Mouse (Mus musculus): ENCODE data around the gene Slc6a5. TPM values are rescaled to one million over a fixed set of nuclear protein-coding genes. Genes with fewer than 3 reads are reported as not detected.

Gene Slc6a5
- polyA plus RNA-seq, 1 experiment, result not detected

DNA sequence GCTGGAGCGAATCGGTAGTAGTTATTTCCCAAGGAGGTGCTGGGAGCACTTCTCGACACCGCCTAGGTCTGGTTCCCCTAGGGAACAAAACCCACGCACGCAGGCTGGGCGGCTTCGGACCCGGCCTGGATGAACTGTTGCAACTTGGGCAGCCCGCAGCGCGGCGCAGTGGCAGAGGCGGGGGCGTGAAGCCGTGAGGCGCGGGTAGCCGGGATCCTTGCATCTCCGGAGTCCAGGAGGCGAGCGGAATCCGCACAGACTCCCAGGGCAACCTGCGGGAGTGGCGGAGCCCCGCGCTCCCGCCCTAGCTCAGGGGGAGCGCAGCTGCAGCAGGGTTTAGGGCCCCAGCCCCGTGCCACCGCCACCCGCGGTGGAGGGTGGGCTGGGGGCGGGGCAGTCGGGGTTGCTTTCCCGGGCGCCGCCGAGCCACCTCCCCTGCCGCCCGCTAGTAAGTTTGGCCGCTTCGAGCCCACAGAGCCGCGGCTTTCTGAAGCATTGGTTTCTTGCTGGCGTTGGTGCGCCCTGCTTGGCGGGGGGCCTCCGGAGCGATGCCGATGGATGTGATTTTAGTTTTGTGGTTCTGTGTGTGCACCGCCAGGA, 65.0 kb downstream of the Slc6a5 start, which contains the start of gene Nell1:
TSS of gene Nell1 (plus strand) at position 24 of the 600 bp plus-strand sequence.
- no peak for TF ChIP-seq MYOD1 (IDR thresholded peaks at IDR 0.05; ENCODE audit: control insufficient read depth in 1 of 3, insufficient read length in 2 of 3, low read depth in 2 of 3)
- Histone ChIP-seq H3ac (ENCODE audit: control insufficient read depth, insufficient read length) (no peak within 1 kb of the TSS), H3K27me3 (ENCODE audit: control insufficient read depth, insufficient read depth, insufficient read length) (peaks cover 34% of the 10 kb centered on the region), H3K79me2 (ENCODE audit: control insufficient read depth, insufficient read depth) (no peaks in the 10 kb centered on the region), H3K4me2 (ENCODE audit: low read depth) (no peak within 1 kb of the TSS), H3K4me3 (no peak within 1 kb of the TSS), H3K36me3 (ENCODE audit: control insufficient read depth, insufficient read depth) (no peaks in the 10 kb centered on the region)

DNA sequence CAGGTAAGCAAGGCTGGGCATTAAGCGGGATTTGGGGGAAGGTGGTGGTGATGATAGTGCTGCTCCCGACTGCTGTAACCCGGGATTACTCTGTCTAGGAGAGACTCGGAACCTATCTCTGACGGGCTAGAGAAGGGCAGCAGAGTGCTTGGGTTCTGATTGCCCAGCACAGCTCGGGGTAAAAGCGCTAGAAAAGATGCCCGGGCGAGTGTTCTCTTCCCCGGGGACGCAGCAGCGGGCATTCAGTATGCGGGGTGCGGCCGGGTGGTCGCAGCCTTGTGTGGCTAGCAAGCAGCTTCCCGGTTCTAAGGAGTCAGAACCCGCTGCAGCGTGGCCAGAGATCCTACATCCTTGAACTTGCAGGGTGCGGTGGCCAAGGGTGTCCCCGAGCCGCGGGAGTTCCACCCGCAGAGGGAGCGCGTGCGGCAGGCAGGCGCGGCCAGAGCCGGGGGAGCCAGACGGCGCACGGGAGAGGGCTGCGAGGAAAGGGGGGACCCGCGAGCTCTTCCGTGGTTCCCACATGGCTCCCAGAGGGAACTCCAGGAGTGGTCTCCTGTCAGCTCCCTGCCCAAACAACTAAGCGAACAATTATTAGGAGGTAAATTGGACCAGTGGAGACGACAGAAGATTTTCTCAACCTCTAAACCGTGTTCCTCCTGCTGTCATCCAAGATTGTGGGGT, 65.6 kb downstream of the Slc6a5 start:
- no peak for TF ChIP-seq TCF3 (IDR thresholded peaks at IDR 0.05; ENCODE audit: insufficient read length, low read depth)
- TF ChIP-seq POLR2A (IDR thresholded peaks at IDR 0.05; ENCODE audit: insufficient read length, low read depth), result no peak
- TF ChIP-seq SRF (IDR thresholded peaks at IDR 0.05; ENCODE audit: control insufficient read depth, insufficient read length, low read depth), result no peak
- no peak for TF ChIP-seq REST (IDR thresholded peaks at IDR 0.05; ENCODE audit: insufficient read depth, insufficient read length)
- H3K36me3 ChIP-seq (ENCODE audit: control insufficient read depth, insufficient read depth), result no peaks in the 10 kb centered on the region
- H3K4me2 ChIP-seq (ENCODE audit: low read depth), result no peak overlapping the region
- H3ac ChIP-seq (ENCODE audit: control insufficient read depth, insufficient read length), result no peak overlapping the region
- H3K79me2 ChIP-seq (ENCODE audit: control insufficient read depth, insufficient read depth), result no peaks in the 10 kb centered on the region
- H3K4me3 ChIP-seq, result no peak overlapping the region
- H3K27me3 ChIP-seq (ENCODE audit: control insufficient read depth, insufficient read depth, insufficient read length), result peaks cover 34% of the 10 kb centered on the region

DNA sequence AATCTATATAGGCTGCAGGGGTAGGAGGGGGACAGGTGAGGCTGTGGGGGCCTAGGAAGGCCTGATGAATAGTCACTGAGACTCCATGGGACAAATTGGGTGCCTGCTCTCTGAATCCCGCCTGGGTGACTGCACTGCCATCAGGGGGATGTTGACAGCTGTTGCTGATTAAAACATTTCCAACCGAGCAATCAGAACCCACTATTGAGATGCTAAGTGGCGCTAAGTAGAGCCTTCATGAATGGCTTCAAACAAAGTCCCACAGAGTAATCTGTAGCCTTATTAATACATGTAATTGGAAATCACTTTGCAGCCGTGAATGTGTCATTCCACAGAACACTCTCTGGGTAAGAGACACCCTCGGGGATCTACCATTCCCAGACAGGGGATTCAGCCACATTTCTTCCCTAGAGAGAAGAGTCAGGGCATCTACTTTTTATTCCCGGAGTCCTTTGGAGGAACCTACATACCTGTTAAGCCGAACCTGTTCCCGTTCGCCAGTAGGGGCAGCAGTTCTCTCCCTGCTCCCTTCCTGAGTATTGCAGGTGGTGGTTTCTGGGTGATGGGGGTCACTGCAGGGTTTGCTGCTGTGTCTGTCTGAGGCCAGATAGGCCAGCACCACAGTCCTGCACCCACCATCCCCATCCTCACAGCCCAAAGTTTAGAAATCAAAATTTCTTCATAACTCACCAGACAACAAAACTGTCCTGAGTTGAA, 71.7 kb downstream of the Slc6a5 start:
- Histone ChIP-seq H3K4me3 (no peak overlapping the region), H3K27me3 (ENCODE audit: control insufficient read depth, insufficient read depth, insufficient read length) (peaks cover 1% of the 10 kb centered on the region), H3K36me3 (ENCODE audit: control insufficient read depth, insufficient read depth) (no peaks in the 10 kb centered on the region), H3ac (ENCODE audit: control insufficient read depth, insufficient read length) (no peak overlapping the region), H3K4me2 (ENCODE audit: low read depth) (no peak overlapping the region), H3K79me2 (ENCODE audit: control insufficient read depth, insufficient read depth) (no peaks in the 10 kb centered on the region)
- TF ChIP-seq CEBPB (IDR thresholded peaks at IDR 0.05; ENCODE audit: insufficient read depth, poor library complexity, severe bottlenecking) (no peak), POLR2AphosphoS2 (IDR thresholded peaks at IDR 0.05; ENCODE audit: insufficient read length, low read depth) (no peak), REST (IDR thresholded peaks at IDR 0.05; ENCODE audit: insufficient read depth, insufficient read length) (no peak)

DNA sequence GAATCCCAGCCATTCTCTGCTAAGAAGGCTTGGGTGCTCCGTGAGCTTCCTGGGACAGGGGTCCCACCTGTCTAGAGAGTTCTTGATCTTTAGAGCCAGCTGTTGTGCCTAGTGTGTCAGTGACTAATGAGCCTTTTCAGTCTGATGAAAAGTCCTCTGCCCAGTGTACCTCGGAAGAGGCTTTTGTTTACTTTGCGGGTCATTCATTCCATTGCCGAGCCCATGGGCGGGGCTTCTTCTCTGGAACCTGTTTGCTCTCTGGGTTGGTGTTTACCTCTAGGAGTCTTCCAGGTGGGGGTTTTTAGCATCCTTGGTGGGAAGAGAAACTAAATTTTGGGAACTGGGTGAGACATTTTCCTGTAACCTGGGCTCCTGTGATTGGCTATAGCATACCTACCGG, 74.8 kb downstream of the Slc6a5 start:
- no peaks in the 10 kb centered on the region for H3K79me2 ChIP-seq (ENCODE audit: control insufficient read depth, insufficient read depth)
- no peak overlapping the region for H3K4me2 ChIP-seq (ENCODE audit: low read depth)
- no peak for TF ChIP-seq USF1 (IDR thresholded peaks at IDR 0.05; ENCODE audit: low read depth)
- no peak for TF ChIP-seq POLR2AphosphoS2 (IDR thresholded peaks at IDR 0.05; ENCODE audit: insufficient read length, low read depth)
- no peak for TF ChIP-seq TCF3 (IDR thresholded peaks at IDR 0.05; ENCODE audit: insufficient read length, low read depth)
- no peak for TF ChIP-seq CEBPB (IDR thresholded peaks at IDR 0.05; ENCODE audit: insufficient read depth, poor library complexity, severe bottlenecking)
- no peak for TF ChIP-seq E2F4 (IDR thresholded peaks at IDR 0.05; ENCODE audit: insufficient read depth)
- TF ChIP-seq REST (IDR thresholded peaks at IDR 0.05; ENCODE audit: insufficient read depth, insufficient read length), result no peak
- TF ChIP-seq TCF12 (IDR thresholded peaks at IDR 0.05; ENCODE audit: insufficient read depth, poor library complexity, severe bottlenecking), result no peak
- TF ChIP-seq POLR2A (IDR thresholded peaks at IDR 0.05; ENCODE audit: insufficient read length, low read depth), result no peak
- no peak for TF ChIP-seq MYOD1 (IDR thresholded peaks at IDR 0.05; ENCODE audit: control insufficient read depth in 1 of 3, insufficient read length in 2 of 3, low read depth in 2 of 3)
- TF ChIP-seq SRF (IDR thresholded peaks at IDR 0.05; ENCODE audit: control insufficient read depth, insufficient read length, low read depth), result no peak
- TF ChIP-seq MYOG (IDR thresholded peaks at IDR 0.05; ENCODE audit: control insufficient read depth in 1 of 3, insufficient read depth in 1 of 3, insufficient read length in 2 of 3, low read depth in 2 of 3), result no peak
- TF ChIP-seq MAX (IDR thresholded peaks at IDR 0.05; ENCODE audit: low read depth), result no peak
- no peak overlapping the region for H3K4me3 ChIP-seq
- H3ac ChIP-seq (ENCODE audit: control insufficient read depth, insufficient read length), result no peak overlapping the region
- H3K27me3 ChIP-seq (ENCODE audit: control insufficient read depth, insufficient read depth, insufficient read length), result no peaks in the 10 kb centered on the region
- H3K36me3 ChIP-seq (ENCODE audit: control insufficient read depth, insufficient read depth), result no peaks in the 10 kb centered on the region

DNA sequence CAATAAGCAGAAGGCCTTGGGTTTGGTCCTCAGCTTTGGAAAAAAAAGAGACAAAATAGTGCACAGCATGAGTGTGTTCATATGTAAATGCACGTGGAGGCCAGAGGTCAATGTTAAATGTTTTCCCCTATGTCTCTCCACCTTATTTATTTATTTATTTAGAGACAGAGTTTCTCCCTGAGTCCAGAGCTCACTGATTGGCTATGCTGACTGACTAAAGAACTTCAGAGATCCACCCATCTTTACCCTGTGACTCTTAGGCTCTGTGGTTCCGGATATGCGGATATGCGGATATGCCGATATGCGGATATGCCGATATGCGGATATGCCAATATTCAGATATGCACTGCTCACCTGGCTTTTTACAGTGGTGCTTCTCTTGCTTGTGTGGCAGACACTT, 76.0 kb downstream of the Slc6a5 start:
- Histone ChIP-seq H3K79me2 (ENCODE audit: control insufficient read depth, insufficient read depth) (no peaks in the 10 kb centered on the region), H3K4me3 (no peak overlapping the region), H3K4me2 (ENCODE audit: low read depth) (no peak overlapping the region), H3ac (ENCODE audit: control insufficient read depth, insufficient read length) (no peak overlapping the region), H3K36me3 (ENCODE audit: control insufficient read depth, insufficient read depth) (no peaks in the 10 kb centered on the region), H3K27me3 (ENCODE audit: control insufficient read depth, insufficient read depth, insufficient read length) (no peaks in the 10 kb centered on the region)
- TF ChIP-seq MYOD1 (IDR thresholded peaks at IDR 0.05; ENCODE audit: control insufficient read depth in 1 of 3, insufficient read length in 2 of 3, low read depth in 2 of 3) (no peak), TCF12 (IDR thresholded peaks at IDR 0.05; ENCODE audit: insufficient read depth, poor library complexity, severe bottlenecking) (no peak), USF1 (IDR thresholded peaks at IDR 0.05; ENCODE audit: low read depth) (no peak), REST (IDR thresholded peaks at IDR 0.05; ENCODE audit: insufficient read depth, insufficient read length) (no peak), POLR2AphosphoS2 (IDR thresholded peaks at IDR 0.05; ENCODE audit: insufficient read length, low read depth) (no peak), SRF (IDR thresholded peaks at IDR 0.05; ENCODE audit: control insufficient read depth, insufficient read length, low read depth) (no peak), E2F4 (IDR thresholded peaks at IDR 0.05; ENCODE audit: insufficient read depth) (no peak), MYOG (IDR thresholded peaks at IDR 0.05; ENCODE audit: control insufficient read depth in 1 of 3, insufficient read depth in 1 of 3, insufficient read length in 2 of 3, low read depth in 2 of 3) (no peak), CEBPB (IDR thresholded peaks at IDR 0.05; ENCODE audit: insufficient read depth, poor library complexity, severe bottlenecking) (no peak), MAX (IDR thresholded peaks at IDR 0.05; ENCODE audit: low read depth) (no peak), TCF3 (IDR thresholded peaks at IDR 0.05; ENCODE audit: insufficient read length, low read depth) (no peak), POLR2A (IDR thresholded peaks at IDR 0.05; ENCODE audit: insufficient read length, low read depth) (no peak)
